Mouse (Mus musculus) cerebellum, adult 11 months (tissue): ENCODE data around the gene Gdpd5.

Experiments used
- DNase-seq: peaks from one replicate; pipeline ENCODE4 v3.0.0; 2022

The Gdpd5 gene

DNA sequence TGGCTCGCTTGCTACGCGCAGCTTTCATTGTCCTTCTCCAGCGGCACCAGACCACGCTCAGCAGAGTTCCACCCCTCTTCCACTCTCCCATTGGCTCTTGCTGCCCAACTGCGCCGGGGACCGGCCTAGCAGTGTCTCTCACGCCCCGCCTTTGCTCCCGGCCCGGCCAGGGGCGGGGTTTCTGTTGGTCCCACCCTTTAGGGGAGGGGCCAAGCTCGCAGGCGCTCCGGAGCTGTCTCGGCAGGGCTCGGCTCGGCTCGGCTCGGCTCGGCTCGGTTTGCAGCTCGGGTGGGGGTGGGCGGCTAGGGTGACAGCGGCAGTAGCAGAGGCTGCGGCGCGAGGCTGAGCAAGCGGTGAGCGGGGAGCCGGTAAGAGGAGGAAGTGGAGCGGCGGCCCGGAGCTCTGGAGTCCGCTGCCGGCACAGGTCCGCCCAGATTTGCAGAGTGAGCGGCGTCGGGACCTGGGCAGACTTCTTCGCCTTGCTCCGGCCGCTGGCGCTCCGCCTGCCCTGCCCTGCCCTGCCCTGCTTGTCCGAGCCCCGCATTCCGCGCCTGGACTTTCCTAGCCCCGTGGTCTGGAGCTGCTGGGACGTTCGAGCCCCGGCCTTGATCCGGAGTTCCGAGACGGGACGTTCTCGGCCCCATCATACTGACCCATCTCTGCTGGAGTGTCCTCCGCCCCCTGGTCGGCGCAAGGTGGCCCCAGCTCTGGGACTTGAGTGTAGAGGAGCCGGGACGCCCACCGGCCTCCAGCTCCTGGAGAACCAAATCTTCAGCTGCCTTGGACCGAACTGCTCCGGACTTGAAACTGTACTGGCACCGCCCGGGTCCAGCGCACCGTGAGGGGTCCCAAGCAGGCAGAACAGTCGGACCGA lies at the start of gene Gdpd5:
Gene Gdpd5 (plus strand): TSS at position 201 of the 874 bp plus-strand sequence.
- DNase-seq, result peak; percentile 99

GRCm38 (mm10) chr7:99332774-99333480 lies 48.3 kb upstream of the Gdpd5 start:
- DNase-seq, result peak; percentile 50

DNA sequence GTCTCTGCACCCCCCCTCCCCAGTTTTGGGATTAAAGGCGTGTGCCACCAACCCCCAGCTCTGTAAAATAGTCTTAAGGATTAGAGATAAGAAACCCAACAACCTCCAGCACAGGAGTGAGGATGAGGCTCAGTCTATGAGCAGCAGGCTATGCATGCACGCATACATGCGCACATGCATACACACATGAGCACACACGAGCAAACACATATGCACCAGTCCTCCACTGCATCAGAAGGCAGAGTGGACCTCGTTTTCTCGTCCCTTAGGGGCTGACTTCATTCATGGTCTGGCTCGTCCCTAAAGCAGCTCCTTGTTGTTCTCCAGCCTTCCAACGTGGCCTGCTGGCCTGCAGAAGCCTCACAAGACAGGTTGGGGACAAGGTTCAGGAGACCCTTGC lies 40.5 kb upstream of the Gdpd5 start:
- no peak for DNase-seq

DNA sequence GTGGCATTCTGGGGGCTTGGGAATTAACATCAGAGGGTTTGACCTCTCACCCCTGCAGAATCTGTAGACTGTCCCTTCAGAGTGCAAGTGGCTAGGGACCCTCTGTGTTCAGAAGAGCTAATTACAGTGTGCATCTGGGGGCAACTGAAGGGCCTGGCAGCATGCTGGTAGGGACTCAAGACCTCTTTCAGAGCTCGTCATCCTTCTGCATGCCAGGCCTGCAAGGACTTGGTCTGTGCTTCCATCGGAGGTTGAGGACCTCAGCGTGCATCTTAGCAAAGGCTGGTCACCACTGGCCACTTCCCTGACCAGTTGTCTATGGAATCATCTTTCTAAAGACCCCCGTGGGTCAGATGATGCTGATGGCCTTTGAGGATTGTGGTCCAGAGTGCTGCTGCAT lies 37.6 kb upstream of the Gdpd5 start:
- no peak for DNase-seq

- DNase-seq, result no peak
These were observed 33.9 kb upstream of the Gdpd5 start for GRCm38 (mm10) chr7:99347268-99347667.

DNA sequence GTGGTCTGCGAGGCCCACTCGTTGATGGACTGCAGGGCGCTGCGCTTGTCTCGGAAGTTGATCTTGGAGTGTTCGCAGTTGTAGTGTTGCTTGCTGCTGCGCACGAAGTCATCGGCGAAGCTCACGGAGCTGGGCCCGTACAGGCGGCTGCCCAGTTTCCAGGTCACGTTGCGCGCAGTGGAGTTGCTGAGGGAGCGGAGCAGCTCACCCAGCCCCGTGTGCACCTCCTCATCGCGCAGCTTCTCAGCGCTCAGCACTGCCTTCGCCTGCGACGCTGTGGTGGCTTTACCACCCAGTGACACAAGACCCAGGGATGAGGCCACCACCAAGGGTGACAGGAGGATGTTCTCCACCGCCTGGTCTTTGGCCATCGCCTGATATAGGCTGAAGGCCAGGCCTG lies 32.3 kb upstream of the Gdpd5 start:
- no peak for DNase-seq

GRCm38 (mm10) chr7:99349782-99350720 lies 31.2 kb upstream of the Gdpd5 start:
- no peak for DNase-seq

DNA sequence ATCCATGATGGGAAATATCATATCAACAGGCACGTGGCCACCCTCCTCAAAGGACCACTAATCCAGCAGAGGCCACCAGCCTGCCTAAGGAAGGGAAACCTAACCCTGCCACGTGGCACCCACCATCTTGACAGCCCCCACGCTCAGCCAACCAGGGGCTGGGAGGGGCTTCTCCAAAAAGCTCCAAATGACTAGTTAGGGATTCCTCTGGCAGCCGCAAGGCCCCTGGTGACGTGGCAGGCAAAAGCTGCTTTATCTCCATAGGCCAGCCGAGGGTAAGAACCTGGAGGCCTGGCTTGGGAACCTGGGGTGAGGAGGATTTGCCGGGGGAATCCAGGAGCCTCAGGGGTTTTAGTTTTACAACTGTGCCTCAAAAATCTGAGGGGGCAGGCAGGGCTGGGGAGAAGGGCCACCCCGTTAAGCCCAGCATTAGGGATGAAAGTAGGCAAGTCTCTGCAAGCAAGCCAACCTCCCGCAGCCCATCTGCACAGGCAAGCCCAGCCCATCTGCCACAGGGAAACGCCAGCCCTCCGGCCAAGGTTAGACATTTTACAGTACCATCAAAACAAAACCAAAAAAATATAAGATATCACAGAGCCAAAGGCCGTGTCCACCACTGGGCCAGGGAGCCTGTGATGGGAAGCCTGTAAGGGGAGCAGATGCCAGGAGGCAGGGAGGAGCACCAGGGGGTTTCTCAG lies 30.0 kb upstream of the Gdpd5 start:
- peak; percentile 55 for DNase-seq

DNA sequence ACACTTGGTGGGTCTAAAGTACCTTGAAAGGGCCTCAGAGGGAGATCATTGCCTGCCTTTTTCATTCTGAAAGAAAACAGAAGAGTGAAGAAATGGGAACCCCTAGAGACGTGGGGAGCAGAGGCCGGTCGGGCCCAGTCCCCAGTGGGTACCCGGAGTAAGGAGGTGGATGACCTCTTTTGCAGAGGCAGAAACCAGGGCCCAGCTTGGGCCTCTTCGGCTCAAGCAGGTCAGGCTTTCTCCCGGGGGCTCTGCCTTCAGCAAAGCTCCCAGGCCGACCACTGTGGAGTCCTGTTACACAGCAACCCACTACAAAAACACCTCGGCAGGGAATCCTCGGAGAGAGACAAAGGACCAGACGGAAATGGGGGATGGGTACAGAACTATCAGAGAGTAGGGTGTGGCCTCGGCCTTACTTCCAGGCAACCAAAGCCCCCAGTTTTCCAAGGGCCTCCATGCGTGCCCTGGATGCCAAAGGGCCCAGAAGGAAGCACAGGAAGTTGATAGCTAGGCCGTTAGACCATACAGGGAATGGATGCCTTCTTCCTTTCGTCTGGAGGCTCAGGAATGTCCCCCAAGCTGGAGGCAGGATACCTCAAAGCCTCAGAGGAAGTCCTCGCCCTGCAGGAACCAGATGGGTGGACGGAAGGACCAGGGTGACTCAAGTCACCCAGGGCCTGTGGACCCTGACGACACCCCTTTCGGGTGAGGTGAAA lies 29.3 kb upstream of the Gdpd5 start:
- no peak for DNase-seq

GRCm38 (mm10) chr7:99352526-99353400 lies 28.5 kb upstream of the Gdpd5 start, which contains the start of gene Serpinh1:
Gene Serpinh1 (minus strand): TSS chr7:99353239.
- DNase-seq, result no peak

- no peak for DNase-seq
These were observed 25.5 kb upstream of the Gdpd5 start for GRCm38 (mm10) chr7:99355731-99356131.

DNA sequence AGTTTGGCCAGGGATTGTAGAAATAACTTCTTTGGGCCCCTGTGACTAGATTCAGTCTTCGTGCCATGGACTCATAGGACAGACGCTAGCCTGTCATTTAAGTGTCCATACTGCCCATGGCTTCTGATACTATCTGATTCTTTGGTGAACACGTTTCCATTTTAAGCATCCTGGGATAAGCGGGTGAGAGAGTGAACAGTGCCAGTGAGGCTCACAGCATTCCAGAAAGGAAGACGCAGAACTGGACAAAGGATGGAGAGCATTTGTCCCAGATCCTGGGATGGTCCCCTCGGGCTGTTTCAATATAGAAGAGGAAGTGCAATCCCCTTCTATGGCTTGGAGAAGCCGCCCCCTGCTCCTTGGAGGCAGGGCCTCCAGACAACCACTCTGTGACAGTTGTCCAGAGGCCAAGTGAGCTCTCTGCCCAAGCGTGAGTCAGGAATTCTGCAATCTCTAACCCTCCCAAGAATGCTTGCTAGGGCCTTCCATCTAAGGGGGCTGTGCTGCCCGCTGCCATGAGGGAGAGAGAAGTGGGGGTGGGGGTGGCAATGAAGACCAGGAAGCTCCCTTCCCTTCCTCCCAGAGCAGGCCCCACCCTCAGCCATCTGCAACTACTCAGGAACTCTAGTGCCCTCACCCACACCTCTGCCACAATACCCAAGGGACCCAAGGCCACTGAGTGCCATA lies 24.8 kb upstream of the Gdpd5 start:
- DNase-seq, result no peak

DNA sequence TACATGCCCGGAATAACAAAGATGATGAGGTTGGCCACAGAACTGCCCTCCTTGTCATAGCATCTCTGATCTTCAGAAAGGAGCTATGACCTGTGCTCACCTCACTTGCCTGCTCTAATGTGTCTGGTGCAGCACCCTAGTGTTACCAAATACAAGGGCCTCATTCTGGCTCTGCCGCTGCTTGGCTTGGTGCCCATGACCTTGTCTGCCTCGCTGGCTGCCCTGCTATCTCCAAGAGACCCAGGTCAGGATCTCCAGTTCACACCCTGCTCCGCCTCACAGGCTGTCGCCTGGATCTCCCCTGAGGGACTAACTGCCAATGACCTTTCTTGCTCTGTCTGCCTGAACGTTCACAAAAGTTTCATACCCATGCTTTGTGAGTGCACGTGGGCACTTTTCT lies 24.0 kb upstream of the Gdpd5 start:
- no peak for DNase-seq

- no peak for DNase-seq
These were observed 22.8 kb upstream of the Gdpd5 start for GRCm38 (mm10) chr7:99358371-99358770.

DNA sequence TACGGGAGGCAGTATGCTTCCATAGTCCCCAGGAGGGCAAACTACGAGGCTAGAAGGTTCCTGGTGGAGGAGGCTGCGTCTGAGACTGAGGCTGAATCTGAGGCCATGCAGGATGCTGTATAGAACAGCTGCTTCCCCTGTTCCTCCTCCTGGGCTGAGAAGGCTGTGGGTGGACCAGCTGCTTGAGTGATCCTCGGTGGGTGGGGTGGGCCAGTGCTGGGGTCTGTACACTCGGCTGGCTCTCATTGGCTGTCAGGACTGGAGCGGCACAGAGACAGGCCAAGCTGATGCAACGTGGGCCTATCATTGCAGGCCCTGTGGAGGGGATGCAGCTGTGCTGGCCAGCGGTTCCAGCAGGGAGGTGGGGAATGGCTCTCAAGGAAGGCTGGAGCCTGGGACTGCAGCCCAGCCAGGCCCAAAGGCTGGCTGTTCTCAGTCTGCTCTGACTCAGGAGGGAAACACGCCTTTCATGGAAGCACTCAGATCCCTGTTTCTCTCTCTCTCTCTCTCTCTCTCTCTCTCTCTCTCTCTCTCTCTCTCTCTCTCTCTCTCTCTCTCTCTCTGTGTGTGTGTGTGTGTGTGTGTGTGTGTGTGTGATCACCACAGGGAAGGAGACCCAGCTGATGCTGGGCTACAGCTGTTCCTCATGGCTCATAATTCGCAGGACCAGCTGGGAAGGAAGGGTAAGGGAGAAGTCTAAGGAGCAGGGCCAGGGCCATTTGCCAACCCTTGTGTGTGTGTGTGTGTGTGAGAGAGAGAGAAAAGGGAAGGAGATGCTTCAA lies 21.0 kb upstream of the Gdpd5 start:
- no peak for DNase-seq

DNA sequence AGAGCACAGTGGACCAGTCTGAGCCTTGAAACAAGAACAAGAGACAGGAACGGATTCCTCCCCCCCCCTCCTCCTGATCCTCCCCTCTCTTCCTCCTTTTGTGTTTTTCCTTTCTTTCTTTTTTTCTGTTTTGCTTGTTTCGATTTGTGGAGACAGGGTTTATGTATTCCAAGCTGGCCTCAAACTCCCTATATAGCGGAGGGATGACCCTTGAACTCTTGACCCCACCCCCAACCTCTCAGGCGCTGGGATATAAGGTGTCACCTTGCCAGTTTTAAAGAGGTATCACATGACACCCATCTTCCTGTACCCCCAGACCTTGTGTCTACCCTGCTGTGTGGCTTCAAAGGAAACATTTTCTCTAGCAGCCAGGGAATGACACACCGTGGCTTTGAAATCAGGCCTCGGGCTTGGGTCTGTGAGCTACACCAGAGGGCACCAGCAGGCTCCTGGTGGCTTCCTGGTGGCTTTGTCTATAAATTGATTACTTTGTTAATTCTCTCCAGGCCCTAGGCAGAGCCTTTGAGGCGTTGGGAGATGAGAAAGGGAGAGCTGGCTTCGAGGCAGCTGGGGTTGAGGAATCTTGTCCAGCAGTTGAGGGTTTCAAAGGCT lies 20.3 kb upstream of the Gdpd5 start:
- DNase-seq, result no peak

GRCm38 (mm10) chr7:99362137-99362536 lies 19.1 kb upstream of the Gdpd5 start:
- DNase-seq, result no peak

DNA sequence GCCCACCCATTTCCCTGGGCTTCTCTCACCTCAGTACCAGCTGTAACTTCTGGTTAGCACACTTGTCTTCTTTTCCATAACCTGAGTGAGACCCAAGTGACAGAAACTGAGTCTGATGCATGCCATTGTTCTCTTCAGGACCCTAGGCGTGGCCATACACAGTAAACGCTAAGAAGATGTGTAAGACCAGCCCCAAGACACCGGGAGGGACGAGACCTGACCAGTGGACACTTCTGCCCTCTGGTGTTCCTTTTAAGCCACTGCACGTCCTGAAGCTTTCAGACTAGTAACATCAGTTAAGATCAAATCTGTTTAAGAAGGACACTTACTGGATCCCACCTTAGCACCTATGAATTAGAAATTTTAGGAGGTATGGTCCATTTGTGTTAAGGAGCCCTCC lies 16.1 kb upstream of the Gdpd5 start:
- DNase-seq, result peak; percentile 44

DNA sequence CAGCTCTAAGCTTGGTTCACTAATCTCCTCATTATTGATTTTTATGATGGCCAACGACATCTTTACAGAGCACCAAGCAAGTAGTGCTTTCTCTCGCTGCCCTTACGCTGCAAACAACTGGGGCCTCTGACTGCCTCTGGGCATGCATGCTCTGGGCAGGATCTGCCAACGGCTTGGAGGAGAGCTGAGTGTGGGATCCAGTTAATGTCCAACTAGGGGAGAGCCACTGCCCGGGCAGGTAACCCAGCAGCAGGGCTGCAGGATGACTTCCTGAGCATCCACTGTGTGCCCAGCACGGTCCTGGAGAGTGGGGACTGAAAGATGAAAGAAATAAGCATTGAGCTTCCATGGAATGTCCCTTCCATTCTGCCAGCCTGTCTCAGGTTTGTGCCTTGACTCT lies 14.5 kb upstream of the Gdpd5 start:
- DNase-seq, result no peak
